Mouse (Mus musculus): ENCODE data around the gene Panx3.

Panx3 gene

DNA sequence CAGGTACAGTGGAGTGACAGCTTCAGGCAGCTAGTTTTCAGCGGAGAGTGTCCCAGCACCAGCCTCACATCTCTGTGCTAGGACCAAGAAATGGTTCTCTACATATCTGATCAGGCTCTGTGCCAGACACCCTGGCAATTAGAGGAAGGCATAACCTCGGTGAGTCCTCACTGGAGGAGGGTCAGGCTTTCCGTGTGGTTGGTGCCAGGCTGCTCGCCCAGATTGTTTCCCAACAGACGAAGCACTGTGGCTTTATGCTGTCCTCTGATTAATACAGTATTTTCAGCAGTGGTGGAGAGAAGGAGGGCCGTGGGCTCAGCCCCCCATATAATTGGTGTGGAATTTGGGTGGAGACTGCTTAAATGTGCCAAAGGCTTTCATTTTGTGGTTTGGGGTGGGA lies at the start of gene Panx3:
Gene Panx3, minus strand, starts transcription at position 121 of the 400 bp plus-strand sequence.
- peak; percentile 58 for DNase-seq (ENCODE audit: low spot score)

GRCm38 (mm10) chr9:37716150-37716549 lies 47.1 kb upstream of the Panx3 start, which contains the start of gene Olfr160:
Olfr160 (minus strand) TSS chr9:37716250.
- no peak for DNase-seq (ENCODE audit: low spot score)

DNA sequence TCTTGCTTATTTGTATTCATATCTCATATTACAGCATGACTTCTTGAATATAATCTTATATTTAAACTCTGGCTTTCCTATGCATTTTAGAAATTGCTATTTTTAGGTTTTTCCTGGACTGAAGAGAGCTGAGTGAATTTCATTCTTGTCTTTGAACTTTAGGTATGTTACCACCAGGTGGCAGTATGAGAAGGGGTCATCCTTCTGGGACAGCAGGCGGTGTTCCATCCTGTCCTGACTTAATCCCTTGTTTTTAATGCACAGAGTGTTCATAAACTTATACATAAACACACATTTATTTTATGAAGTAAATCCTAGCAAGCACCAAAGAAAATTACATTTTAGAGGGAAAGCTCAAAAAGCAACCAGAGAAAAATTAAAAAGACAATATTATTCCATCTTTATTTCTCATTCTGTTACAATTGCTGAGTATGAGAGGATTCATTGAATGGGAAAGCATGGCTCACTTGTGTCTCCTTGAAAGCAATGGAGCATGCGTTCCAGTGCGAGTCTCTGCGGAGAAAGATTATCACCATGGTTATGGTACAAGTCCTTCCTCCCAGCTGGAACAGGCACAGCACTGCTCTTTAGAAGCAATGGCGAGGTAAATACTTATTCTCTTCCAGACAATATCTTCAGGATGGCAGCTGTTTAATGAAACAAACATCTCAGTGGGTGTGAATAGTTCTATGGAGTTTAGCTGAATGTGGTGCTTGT lies 21.1 kb upstream of the Panx3 start:
- DNase-seq (ENCODE audit: low spot score) = peak; percentile 72

- DNase-seq (ENCODE audit: low spot score) = no peak
Observed at GRCm38 (mm10) chr9:37687941-37688303, 18.9 kb upstream of the Panx3 start.

DNA sequence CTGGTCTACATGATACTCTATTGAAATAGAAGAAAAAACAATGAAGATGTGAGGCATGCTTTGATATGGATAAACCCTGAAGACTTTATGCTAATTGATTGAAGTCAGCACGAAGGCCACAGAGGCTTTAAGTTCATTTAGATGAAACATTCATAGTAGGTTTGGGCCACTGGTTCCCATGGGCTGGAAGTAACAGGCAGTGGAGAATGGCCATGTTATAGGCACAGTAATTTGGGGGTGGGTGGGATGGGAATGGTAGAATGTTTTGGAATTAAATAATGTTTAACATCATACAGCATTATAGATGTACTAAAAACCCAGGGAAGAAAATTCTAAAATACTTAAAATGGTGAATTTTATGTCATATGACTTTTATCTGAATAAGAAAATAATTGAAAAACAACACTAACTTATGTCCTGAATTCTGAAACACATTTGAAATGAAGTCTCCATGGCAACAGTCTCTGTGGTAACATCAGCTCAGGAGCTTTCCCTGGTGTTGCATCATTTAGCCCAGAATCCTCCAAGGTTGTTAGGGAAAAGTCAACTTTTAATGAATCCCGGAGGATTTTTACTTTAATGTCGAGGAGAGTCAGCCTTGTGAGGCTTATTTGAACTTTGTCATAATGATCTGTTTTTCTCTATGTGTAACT lies 18.4 kb upstream of the Panx3 start:
- peak; percentile 51 for DNase-seq (ENCODE audit: low spot score)

DNA sequence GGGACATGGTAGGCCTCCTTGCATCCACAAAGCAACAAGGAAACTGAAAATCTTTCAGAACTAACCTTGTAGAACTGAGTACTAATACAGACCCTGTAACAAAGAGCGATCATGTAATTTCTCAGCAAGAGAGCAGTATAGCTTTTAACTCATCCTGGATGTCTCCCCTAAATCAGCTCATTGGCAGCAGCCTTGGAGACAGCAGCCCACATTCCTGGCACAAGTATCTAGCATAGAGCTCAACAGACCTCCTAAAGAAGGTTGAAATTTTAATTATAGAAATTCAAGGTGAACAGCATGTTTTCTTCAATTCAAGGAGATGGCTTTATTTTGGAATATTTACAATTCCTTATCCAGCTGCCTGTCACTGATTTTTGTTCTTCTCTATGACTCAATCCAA lies 12.1 kb upstream of the Panx3 start:
- DNase-seq (ENCODE audit: low spot score) = no peak

GRCm38 (mm10) chr9:37675287-37675686 lies 6.3 kb upstream of the Panx3 start:
- DNase-seq (ENCODE audit: low spot score) = peak; percentile 26

DNA sequence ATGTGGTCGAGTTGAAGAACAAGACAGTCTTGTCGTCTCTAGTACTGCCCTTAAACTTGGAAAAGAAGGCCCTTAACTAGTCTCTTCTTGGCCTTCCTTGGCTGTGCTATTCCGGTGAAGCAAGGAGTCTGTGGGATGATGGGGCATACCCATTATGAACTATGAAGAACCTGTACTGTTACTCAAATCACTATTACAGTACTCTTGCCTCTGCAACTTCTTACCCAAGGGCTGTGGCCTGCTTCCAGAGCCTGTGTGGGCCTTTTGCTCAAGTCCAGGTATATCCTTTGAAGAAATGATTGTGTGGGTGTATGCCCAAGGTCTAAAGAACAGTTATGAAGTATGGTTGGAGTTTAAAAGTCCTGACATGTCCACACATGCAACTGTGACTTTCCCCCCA lies 1.2 kb upstream of the Panx3 start:
- no peak for DNase-seq (ENCODE audit: low spot score)

GRCm38 (mm10) chr9:37669678-37670077 lies 643 bp upstream of the Panx3 start:
- peak; percentile 21 for DNase-seq (ENCODE audit: low spot score)

- no peak for DNase-seq (ENCODE audit: low spot score)
Observed at GRCm38 (mm10) chr9:37666045-37666444, 3.0 kb downstream of the Panx3 start.

DNA sequence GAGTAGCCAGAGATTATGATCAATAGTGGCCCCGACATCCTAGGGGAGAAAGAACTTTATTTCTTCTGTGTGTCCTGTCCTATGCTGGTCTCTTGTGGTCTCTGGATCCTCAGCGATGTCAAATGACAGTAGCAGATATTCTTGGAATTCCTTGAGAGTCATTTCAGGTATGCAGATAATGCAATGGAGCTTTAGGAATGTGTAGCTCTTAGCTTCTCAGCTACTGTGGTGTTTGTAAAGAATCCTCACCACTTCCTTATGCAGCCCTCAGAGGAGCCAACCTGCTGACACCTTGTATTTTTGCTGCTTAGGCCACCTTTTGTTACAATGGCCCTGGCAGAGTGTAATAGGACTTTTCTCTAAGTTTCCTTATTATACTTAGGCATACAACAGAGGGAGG lies 4.4 kb downstream of the Panx3 start:
- no peak for DNase-seq (ENCODE audit: low spot score)

DNA sequence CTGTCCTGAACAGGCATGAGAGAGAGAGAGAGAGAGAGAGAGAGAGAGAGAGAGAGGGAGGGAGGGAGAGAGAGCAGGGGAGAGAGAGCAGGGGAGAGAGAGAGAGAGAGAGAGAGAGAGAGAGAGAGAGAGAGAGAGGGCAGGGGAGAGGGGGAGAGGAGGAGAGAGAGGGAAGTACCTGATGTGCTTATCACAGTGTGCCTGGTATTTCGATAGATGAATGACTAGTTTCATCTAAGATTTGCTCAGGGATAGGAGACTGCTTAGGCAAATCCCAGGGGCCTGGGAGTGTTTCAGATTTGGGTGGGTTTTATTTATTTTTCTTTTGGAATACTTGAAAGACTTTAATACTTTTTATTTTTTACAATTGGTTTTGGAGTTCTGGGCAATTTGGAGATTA lies 5.8 kb downstream of the Panx3 start:
- no peak for DNase-seq (ENCODE audit: low spot score)

GRCm38 (mm10) chr9:37659413-37659812 lies 9.6 kb downstream of the Panx3 start:
- DNase-seq (ENCODE audit: low spot score) = no peak

- DNase-seq (ENCODE audit: low spot score) = peak; percentile 91
Observed at GRCm38 (mm10) chr9:37656931-37657481, 12.0 kb downstream of the Panx3 start, which contains the start of gene Tbrg1. Tbrg1 (minus strand) TSS chr9:37657312.

- DNase-seq (ENCODE audit: low spot score) = peak; percentile 39
Observed at GRCm38 (mm10) chr9:37656439-37656881, 12.6 kb downstream of the Panx3 start.

- no peak for DNase-seq (ENCODE audit: low spot score)
Observed at GRCm38 (mm10) chr9:37655961-37656360, 13.1 kb downstream of the Panx3 start.

- no peak for DNase-seq (ENCODE audit: low spot score)
Observed at GRCm38 (mm10) chr9:37653836-37654235, 15.2 kb downstream of the Panx3 start.

- no peak for DNase-seq (ENCODE audit: low spot score)
Observed at GRCm38 (mm10) chr9:37650639-37651038, 18.4 kb downstream of the Panx3 start.

DNA sequence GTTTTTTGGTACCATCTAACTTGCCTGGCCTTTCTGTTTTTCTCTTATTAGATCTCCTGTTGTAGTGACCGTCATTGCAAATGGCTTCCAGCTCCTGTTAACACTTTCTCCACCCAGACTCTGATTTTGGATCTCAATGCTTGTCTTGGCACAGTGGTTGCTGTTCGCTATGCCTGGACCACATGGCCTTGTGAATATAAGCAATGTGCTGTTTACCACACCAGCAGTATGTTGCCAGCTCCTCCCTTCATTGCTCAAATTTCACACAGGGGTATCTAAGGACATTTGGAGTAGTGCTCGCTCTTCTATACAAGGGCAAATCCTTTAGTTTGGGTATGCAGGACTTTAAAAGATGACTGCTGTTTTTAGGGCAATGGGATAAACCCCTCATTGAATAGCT lies 22.8 kb downstream of the Panx3 start:
- peak; percentile 57 for DNase-seq (ENCODE audit: low spot score)

GRCm38 (mm10) chr9:37638721-37639120 lies 30.3 kb downstream of the Panx3 start:
- DNase-seq (ENCODE audit: low spot score) = peak; percentile 26

GRCm38 (mm10) chr9:37636800-37637542 lies 32.1 kb downstream of the Panx3 start:
- DNase-seq (ENCODE audit: low spot score) = peak; percentile 34

- peak; percentile 58 for DNase-seq (ENCODE audit: low spot score)
Observed at GRCm38 (mm10) chr9:37636335-37636734, 32.7 kb downstream of the Panx3 start.

Measured in adipocyte (in vitro differentiated cells).